ENCODE assay signal across 9 mouse cellular contexts in genomic region chr17:34003426-34003825, GRCm38 (mm10). TPM values are rescaled to one million over a fixed set of nuclear protein-coding genes. Genes with fewer than 3 reads are reported as not detected.
DNase-seq lines count a peak whose midpoint lies in the region; ATAC-seq and TF ChIP-seq lines count a peak whose summit lies in the region.
"Had no signal": no experiment of that assay in that cellular context is flagged by ENCODE, and none has a peak within 500 bp of the region (broad histone marks: within the 10 kb centered on the region; RNA-seq: fewer than 3 reads in every experiment).

No protein-coding gene starts in this region.

- ATAC-seq in kidney, embryonic 15.5 days (replicated peaks; ENCODE audit: low FRiP score) = no peak
- no peak for ATAC-seq in megakaryocyte, adult 5-6 weeks (ENCODE audit: poor library complexity, severe bottlenecking)

- no peak overlapping the region for H3K27ac ChIP-seq in kidney, embryonic 15.5 days
- H3K27ac ChIP-seq: limb, embryonic 13.5 days had no signal

- peaks cover 60% of the 10 kb centered on the region for H3K27me3 ChIP-seq in kidney, embryonic 15.5 days
- H3K27me3 ChIP-seq in E14TG2a.4 (ENCODE audit: insufficient read depth, low read length) = peaks cover 49% of the 10 kb centered on the region

- H3K36me3 ChIP-seq in kidney, embryonic 15.5 days = no peaks in the 10 kb centered on the region
- no peaks in the 10 kb centered on the region for H3K36me3 ChIP-seq in E14TG2a.4 (ENCODE audit: insufficient read depth, low read length)
- H3K36me3 ChIP-seq: limb, embryonic 13.5 days had no signal

- TF ChIP-seq CTCF in E14TG2a.4 (conservative IDR thresholded peaks at IDR 0.05; ENCODE audit: low read length) = peak; percentile 96

- H3K4me2 ChIP-seq in kidney, embryonic 15.5 days = no peak overlapping the region
- H3K4me2 ChIP-seq: limb, embryonic 13.5 days had no signal

- peak; percentile 56 for DNase-seq in adrenal gland, postnatal 14 days
- no peak for DNase-seq in adrenal gland, postnatal 4 days (ENCODE audit: low spot score in 2 of 2)
- peak; percentile 67 for DNase-seq in kidney, postnatal 10 days
- DNase-seq in induced T-regulatory cell, adult 2 months (ENCODE audit: low read depth) = peak; percentile 86
- DNase-seq in thymus, postnatal 14 days = peak; percentile 74

- peaks cover 15% of the 10 kb centered on the region for H3K4me1 ChIP-seq in kidney, embryonic 15.5 days
- peaks cover 21% of the 10 kb centered on the region for H3K4me1 ChIP-seq in E14TG2a.4 (replicated peaks; ENCODE audit: low read depth, low read length)

- no peak overlapping the region for H3K9ac ChIP-seq in kidney, embryonic 15.5 days
- H3K9ac ChIP-seq: limb, embryonic 13.5 days had no signal

- 7% methylated on average over 5 of the region's 5 CpGs for WGBS in kidney, embryonic 15.5 days

- H3K4me3 ChIP-seq in kidney, embryonic 15.5 days (replicated peaks) = no peak overlapping the region
- H3K4me3 ChIP-seq in E14TG2a.4 (replicated peaks; ENCODE audit: low read length) = peak overlapping the region; percentile 39; the same call in 1 of the 2 replicates
- H3K4me3 ChIP-seq: limb, embryonic 13.5 days had no signal

- H3K9me3 ChIP-seq in kidney, embryonic 15.5 days (replicated peaks) = no peaks in the 10 kb centered on the region
- 0 out of 2 replicates have a peak, but pooled peaks cover 4% of the 10 kb centered on the region for H3K9me3 ChIP-seq in E14TG2a.4 (ENCODE audit: low read length)
- H3K9me3 ChIP-seq: limb, embryonic 13.5 days had no signal

RNA-seq across cellular contexts. Expression of gene H2-K1, which starts 3.3 kb away (rescaled TPM):
- total RNA-seq in adrenal gland, postnatal 14 days (2021) = 212 and 322 TPM in 2 replicates
- total RNA-seq in adrenal gland, postnatal 4 days (2021) = 100 to 1,000 TPM; 173 to 174 TPM
- 24.6 and 27.2 TPM in 2 replicates for polyA plus RNA-seq in kidney, embryonic 15.5 days (2015; fragmentation: Nextera tagmentation; extraction: Ambion mirVana)
- 868 and 887 TPM in 2 replicates for total RNA-seq in megakaryocyte, adult 5-6 weeks (2015)
- total RNA-seq in megakaryocyte, adult 5-6 weeks (2017) = 668 and 686 TPM in 2 replicates

RNA-seq across cellular contexts. Expression of gene Ring1, which starts 21.1 kb away (rescaled TPM):
- total RNA-seq in adrenal gland, postnatal 14 days (2021) = 36.6 and 42.5 TPM in 2 replicates
- 10 to 100 TPM; 49.0 to 54.3 TPM for total RNA-seq in adrenal gland, postnatal 4 days (2021)
- polyA plus RNA-seq in kidney, embryonic 15.5 days (2015; fragmentation: Nextera tagmentation; extraction: Ambion mirVana) = 20.3 and 21.7 TPM in 2 replicates
- total RNA-seq in megakaryocyte, adult 5-6 weeks (2015) = 5.3 and 6.7 TPM in 2 replicates
- 7.9 and 9.6 TPM in 2 replicates for total RNA-seq in megakaryocyte, adult 5-6 weeks (2017)

RNA-seq across cellular contexts. Expression of gene H2-Ke6, which starts 24.4 kb away (rescaled TPM):
- total RNA-seq in adrenal gland, postnatal 14 days (2021) = 207 and 212 TPM in 2 replicates
- 100 to 1,000 TPM; 135 to 144 TPM for total RNA-seq in adrenal gland, postnatal 4 days (2021)
- polyA plus RNA-seq in kidney, embryonic 15.5 days (2015; fragmentation: Nextera tagmentation; extraction: Ambion mirVana) = 51.7 and 52.5 TPM in 2 replicates
- 67.7 and 84.3 TPM in 2 replicates for total RNA-seq in megakaryocyte, adult 5-6 weeks (2015)
- 34.6 and 35.5 TPM in 2 replicates for total RNA-seq in megakaryocyte, adult 5-6 weeks (2017)

RNA-seq across cellular contexts. Expression of gene Slc39a7, which starts 28.1 kb away (rescaled TPM):
- total RNA-seq in adrenal gland, postnatal 14 days (2021) = 127 and 161 TPM in 2 replicates
- total RNA-seq in adrenal gland, postnatal 4 days (2021) = 100 to 1,000 TPM; 145 to 156 TPM
- 197 and 211 TPM in 2 replicates for polyA plus RNA-seq in kidney, embryonic 15.5 days (2015; fragmentation: Nextera tagmentation; extraction: Ambion mirVana)
- total RNA-seq in megakaryocyte, adult 5-6 weeks (2015) = 5.4 and 6.4 TPM in 2 replicates
- total RNA-seq in megakaryocyte, adult 5-6 weeks (2017) = 72.5 and 83.1 TPM in 2 replicates

RNA-seq across cellular contexts. Expression of gene Rxrb, which starts 28.2 kb away (rescaled TPM):
- 54.5 and 66.6 TPM in 2 replicates for total RNA-seq in adrenal gland, postnatal 14 days (2021)
- total RNA-seq in adrenal gland, postnatal 4 days (2021) = 10 to 100 TPM; 74.5 to 78.0 TPM
- polyA plus RNA-seq in kidney, embryonic 15.5 days (2015; fragmentation: Nextera tagmentation; extraction: Ambion mirVana) = 50.5 and 53.0 TPM in 2 replicates
- 19.6 and 23.4 TPM in 2 replicates for total RNA-seq in megakaryocyte, adult 5-6 weeks (2015)
- total RNA-seq in megakaryocyte, adult 5-6 weeks (2017) = 23.7 and 27.2 TPM in 2 replicates

Comparison
In these comparisons a context has a peak if more than half of its experiments do, and no peak if none do; other contexts are left out.
1. DNase-seq: peak in adrenal gland, postnatal 14 days (single experiment), kidney, postnatal 10 days (single experiment), induced T-regulatory cell, adult 2 months (single experiment) and thymus, postnatal 14 days (single experiment); none in adrenal gland, postnatal 4 days (0 of 2).